Mouse (Mus musculus) urinary bladder, postnatal 36 days (tissue): ENCODE data around the gene Grk3.

Source experiments
- DNase-seq, 2 experiments: peaks; one replicate each; pipeline ENCODE4 v3.0.0; 2022; ENCODE audit warnings: low spot score in 2 of 2, mixed read lengths in 1 of 2

The Grk3 gene

GRCm38 (mm10) chr5:112872999-112873398, 142.6 kb downstream of the Grk3 start:
- no peak for DNase-seq

DNA sequence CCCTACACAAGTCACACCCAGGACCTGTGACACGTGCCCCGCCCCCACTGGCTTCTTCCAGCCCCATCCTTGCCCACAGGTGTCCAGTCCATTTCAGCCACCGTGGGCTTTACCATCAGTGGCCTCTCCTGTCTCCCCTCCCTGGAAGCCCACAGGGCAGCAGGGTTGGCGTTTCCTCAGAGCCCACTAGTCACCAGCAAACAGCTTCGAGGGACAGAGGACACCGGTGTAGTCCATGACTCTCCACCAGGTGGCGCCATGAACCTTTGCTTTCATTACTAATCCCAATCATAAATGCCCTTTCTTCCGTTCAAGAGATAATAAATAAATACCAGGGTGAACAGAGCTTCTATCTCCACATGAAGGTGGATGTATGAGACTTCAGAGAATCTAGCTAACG, 144.9 kb downstream of the Grk3 start:
- DNase-seq = peak; percentile 37 to 67

DNA sequence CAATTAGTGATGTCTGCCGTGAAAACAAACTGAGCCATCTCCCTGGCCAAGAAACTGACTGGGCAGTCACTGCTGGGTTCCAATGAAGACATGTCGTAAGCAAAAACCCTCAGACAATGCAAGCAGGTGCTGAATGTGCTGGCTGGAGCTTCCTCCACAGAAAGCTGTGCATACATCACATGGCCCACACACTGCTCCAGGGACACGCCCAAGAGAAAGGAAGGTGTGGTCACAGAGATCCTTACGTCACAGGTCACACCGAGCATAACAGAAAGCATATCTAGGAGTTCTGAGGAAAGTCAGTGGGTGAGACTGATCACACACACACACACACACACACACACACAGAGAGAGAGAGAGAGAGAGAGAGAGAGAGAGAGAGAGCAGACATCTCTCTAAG, 147.0 kb downstream of the Grk3 start:
- no peak for DNase-seq

- no peak for DNase-seq
These were observed 150.7 kb downstream of the Grk3 start for GRCm38 (mm10) chr5:112864719-112865367.
